ENCODE assay signal across 8 mouse cellular contexts in genomic region chr9:66795464-66796324, GRCm38 (mm10). TPM values are rescaled to one million over a fixed set of nuclear protein-coding genes. Genes with fewer than 3 reads are reported as not detected.
DNase-seq lines count a peak whose midpoint lies in the region; ATAC-seq and TF ChIP-seq lines count a peak whose summit lies in the region.

TSS of gene Aph1b (minus strand) at chr9:66795490.

- no peaks in the 10 kb centered on the region for H3K27me3 ChIP-seq in embryonic facial prominence, embryonic 13.5 days
- H3K27me3 ChIP-seq in kidney, adult 2 months (replicated peaks; ENCODE audit: control insufficient read depth, insufficient read depth, low read length), result no peaks in the 10 kb centered on the region
- no peaks in the 10 kb centered on the region for H3K27me3 ChIP-seq in limb, embryonic 12.5 days
- H3K27me3 ChIP-seq in midbrain, embryonic 15.5 days (replicated peaks), result no peaks in the 10 kb centered on the region
- H3K27me3 ChIP-seq in spleen, adult 2 months (ENCODE audit: control insufficient read depth, insufficient read depth, low read length), result 0 out of 2 replicates have a peak, but pooled peaks cover 1% of the 10 kb centered on the region

- TF ChIP-seq CTCF in kidney, adult 2 months (conservative IDR thresholded peaks at IDR 0.05; ENCODE audit: insufficient read depth, insufficient read length, low read depth, low read length), result 0 out of 2 replicates have a peak, but pooled peaks have one; percentile 5
- TF ChIP-seq CTCF in spleen, adult 2 months (IDR thresholded peaks at IDR 0.05; ENCODE audit: extremely low read depth, insufficient read depth, insufficient read length, insufficient replicate concordance), result no peak

- peak; percentile 100 for DNase-seq in 3134 (ENCODE audit: extremely low read depth, insufficient read length, low spot score)
- DNase-seq in adrenal gland, postnatal 36 days, result peak; percentile 98 to 99
- peak; percentile 97 to 99 for DNase-seq in heart, adult 18-20 months
- peak; percentile 99 for DNase-seq in kidney, adult 2 months
- peak; percentile 84 to 86 for DNase-seq in spleen, adult 2 months (ENCODE audit: low read depth in 1 of 2, low spot score in 2 of 2)

- peak within 1 kb of the TSS; percentile 84 for H3K4me2 ChIP-seq in embryonic facial prominence, embryonic 13.5 days
- peak within 1 kb of the TSS; percentile 81 for H3K4me2 ChIP-seq in limb, embryonic 12.5 days
- H3K4me2 ChIP-seq in midbrain, embryonic 15.5 days, result peak within 1 kb of the TSS; percentile 83

- peak within 1 kb of the TSS; percentile 83 for H3K9ac ChIP-seq in embryonic facial prominence, embryonic 13.5 days
- H3K9ac ChIP-seq in limb, embryonic 12.5 days (replicated peaks), result peak within 1 kb of the TSS; percentile 78
- peak within 1 kb of the TSS; percentile 95 for H3K9ac ChIP-seq in midbrain, embryonic 15.5 days

- peak within 1 kb of the TSS; percentile 89 for H3K27ac ChIP-seq in embryonic facial prominence, embryonic 13.5 days
- H3K27ac ChIP-seq in kidney, adult 2 months (ENCODE audit: insufficient read depth, low read depth, low read length), result peak within 1 kb of the TSS; percentile 87
- H3K27ac ChIP-seq in limb, embryonic 12.5 days, result peak within 1 kb of the TSS; percentile 92
- peak within 1 kb of the TSS; percentile 89 for H3K27ac ChIP-seq in midbrain, embryonic 15.5 days
- H3K27ac ChIP-seq in spleen, adult 2 months (ENCODE audit: insufficient read depth, low read length), result peak within 1 kb of the TSS; percentile 72

- peak within 1 kb of the TSS; percentile 74 for H3K4me3 ChIP-seq in embryonic facial prominence, embryonic 13.5 days
- peak within 1 kb of the TSS; percentile 80 for H3K4me3 ChIP-seq in kidney, adult 2 months (ENCODE audit: insufficient read depth, low read depth, low read length)
- H3K4me3 ChIP-seq in limb, embryonic 12.5 days (replicated peaks), result peak within 1 kb of the TSS; percentile 65
- peak within 1 kb of the TSS; percentile 83 for H3K4me3 ChIP-seq in midbrain, embryonic 15.5 days
- H3K4me3 ChIP-seq in spleen, adult 2 months (ENCODE audit: extremely low read depth, insufficient read depth, insufficient read length), result peak within 1 kb of the TSS; percentile 90

- ATAC-seq in embryonic facial prominence, embryonic 13.5 days (ENCODE audit: insufficient number of reproducible peaks, insufficient read depth, low FRiP score, low TSS enrichment, low read depth), result peak; percentile 98
- ATAC-seq in limb, embryonic 12.5 days (ENCODE audit: insufficient number of reproducible peaks, insufficient read depth, low FRiP score, low TSS enrichment, low read depth), result peak; percentile 99
- ATAC-seq in midbrain, embryonic 15.5 days (replicated peaks), result peak; percentile 99

- peaks cover 10% of the 10 kb centered on the region for H3K4me1 ChIP-seq in embryonic facial prominence, embryonic 13.5 days
- H3K4me1 ChIP-seq in kidney, adult 2 months (ENCODE audit: control insufficient read depth, insufficient read depth, low read length), result peaks cover 2% of the 10 kb centered on the region; the same call in 1 of the 2 replicates
- H3K4me1 ChIP-seq in limb, embryonic 12.5 days (replicated peaks), result peaks cover 4% of the 10 kb centered on the region
- H3K4me1 ChIP-seq in midbrain, embryonic 15.5 days, result peaks cover 24% of the 10 kb centered on the region
- H3K4me1 ChIP-seq in spleen, adult 2 months (ENCODE audit: control insufficient read depth, insufficient read depth, insufficient read length), result no peaks in the 10 kb centered on the region

- no peaks in the 10 kb centered on the region for H3K36me3 ChIP-seq in embryonic facial prominence, embryonic 13.5 days
- H3K36me3 ChIP-seq in kidney, adult 2 months (ENCODE audit: control insufficient read depth, insufficient read depth, low read length), result no peaks in the 10 kb centered on the region
- no peaks in the 10 kb centered on the region; the same call in 1 of the 2 replicates for H3K36me3 ChIP-seq in limb, embryonic 12.5 days
- H3K36me3 ChIP-seq in midbrain, embryonic 15.5 days (replicated peaks), result no peaks in the 10 kb centered on the region
- H3K36me3 ChIP-seq in spleen, adult 2 months (ENCODE audit: control insufficient read depth, insufficient read depth, low read length), result no peaks in the 10 kb centered on the region

- TF ChIP-seq POLR2A in kidney, adult 2 months (IDR thresholded peaks at IDR 0.05; ENCODE audit: low read depth, low read length), result peak; percentile 51
- TF ChIP-seq POLR2A in spleen, adult 2 months (IDR thresholded peaks at IDR 0.05; ENCODE audit: low read depth, low read length), result no peak

- under 1% methylated on average over 42 of the region's 42 CpGs for WGBS in embryonic facial prominence, embryonic 13.5 days
- under 1% methylated on average over 42 of the region's 42 CpGs for WGBS in kidney, adult 2 months
- under 1% methylated on average over 42 of the region's 42 CpGs for WGBS in limb, embryonic 12.5 days
- 0% methylated on average over 42 of the region's 42 CpGs for WGBS in midbrain, embryonic 15.5 days
- WGBS in spleen, adult 2 months, result under 1% methylated on average over 41 of the region's 42 CpGs

- no peaks in the 10 kb centered on the region for H3K9me3 ChIP-seq in embryonic facial prominence, embryonic 13.5 days
- H3K9me3 ChIP-seq in limb, embryonic 12.5 days, result no peaks in the 10 kb centered on the region
- no peaks in the 10 kb centered on the region for H3K9me3 ChIP-seq in midbrain, embryonic 15.5 days

RNA-seq across cellular contexts. Expression of gene Aph1b, which starts in this region (rescaled TPM):
- 1 to 10 TPM; 4.7 to 5.5 TPM for total RNA-seq in adrenal gland, postnatal 36 days (2021)
- polyA plus RNA-seq in embryonic facial prominence, embryonic 13.5 days (2015; fragmentation: Nextera tagmentation; extraction: Ambion mirVana), result 10.1 and 10.8 TPM in 2 replicates
- 1 to 10 TPM; 5.7 to 6.2 TPM for total RNA-seq in heart, adult 18-20 months (2021)
- 5.4 and 6.5 TPM in 2 replicates for polyA plus RNA-seq in kidney, adult 2 months (2012; rRNA removed)
- polyA plus RNA-seq in limb, embryonic 12.5 days (2016; fragmentation: Nextera tagmentation; extraction: Ambion mirVana), result 13.5 and 14.4 TPM in 2 replicates
- polyA plus RNA-seq in midbrain, embryonic 15.5 days (2015; fragmentation: Nextera tagmentation; extraction: Ambion mirVana), result 21.5 and 23.1 TPM in 2 replicates
- 1.0 and 1.9 TPM in 2 replicates for polyA plus RNA-seq in spleen, adult 2 months (2012; rRNA removed)

Comparison
In these comparisons a context has a peak if more than half of its experiments do, and no peak if none do; other contexts are left out.
1. Peak in every context shown above with its lines: DNase-seq, ATAC-seq, H3K4me3 ChIP-seq and H3K27ac ChIP-seq.